Mouse (Mus musculus) hindbrain, embryonic 15.5 days (tissue): ENCODE data around the gene Isg20l2. TPM values are rescaled to one million over a fixed set of nuclear protein-coding genes. Genes with fewer than 3 reads are reported as not detected.
"Not testable (repeated sequence)": the region's sequence is repeated elsewhere in the genome, so short reads cannot be mapped to it uniquely, and the experiment has no call there.

Experiments
- ATAC-seq: fragments of 200-750 bp; cut with Nextera tagmentation; 2 replicates; pipeline ENCODE4 v1.8.0; 2017; ENCODE audit warnings: low read depth, moderate number of reproducible peaks, moderate TSS enrichment; ENCODE audit not compliant: low FRiP score
- H3K27ac ChIP-seq: fragments of 300-500 bp; sonication (generic); replicated peaks from 2 replicates; pipeline ENCODE4 v1.5.1; 2015; ENCODE audit warnings: mild to moderate bottlenecking, inconsistent platforms
- H3K27me3 ChIP-seq: fragments of 300-500 bp; sonication (generic); 2 replicates; pipeline ENCODE4 v1.6.1; 2015; ENCODE audit warnings: control low read depth, inconsistent platforms
- H3K36me3 ChIP-seq: fragments of 300-500 bp; sonication (generic); 2 replicates; pipeline ENCODE4 v1.6.1; 2015; ENCODE audit warnings: control low read depth, inconsistent platforms
- H3K4me1 ChIP-seq: fragments of 300-500 bp; sonication (generic); replicated peaks from 2 replicates; pipeline ENCODE4 v1.6.1; 2015; ENCODE audit warnings: control low read depth, inconsistent platforms
- H3K4me2 ChIP-seq: fragments of 300-500 bp; sonication (generic); 2 replicates; pipeline ENCODE4 v1.6.1; 2015; ENCODE audit warnings: moderate library complexity, mild to moderate bottlenecking, inconsistent platforms
- H3K4me3 ChIP-seq: fragments of 300-500 bp; sonication (generic); 2 replicates; pipeline ENCODE4 v1.5.1; 2015; ENCODE audit warnings: mild to moderate bottlenecking, inconsistent platforms
- H3K9ac ChIP-seq: fragments of 300-500 bp; sonication (generic); 2 replicates; pipeline ENCODE4 v1.6.1; 2015; ENCODE audit warnings: inconsistent platforms
- H3K9me3 ChIP-seq: fragments of 300-500 bp; sonication (generic); 2 replicates; pipeline ENCODE4 v1.6.1; 2016; ENCODE audit warnings: control low read depth, inconsistent platforms
- WGBS: fragments of 180-500 bp; shearing (Covaris S2); methylation state at CpG from one replicate; pipeline ENCODE4 v1.1.7; 2015; 5-methylcytosine and 5-hydroxymethylcytosine counted together
- polyA plus RNA-seq: library from polyadenylated mRNA; unstranded; fragments of >200 nt; fragmentation: Nextera tagmentation; extraction: Ambion mirVana; gene quantifications from 2 replicates; pipeline ENCODE4 v1.2.1, GENCODE M21; 2015

Isg20l2 gene
- polyA plus RNA-seq, 1 experiment from 2014 or later = 30.7 TPM

- Histone ChIP-seq H3K9me3 (no peaks in the 10 kb centered on the region), H3K4me2 (no peak overlapping the region), H3K9ac (no peak overlapping the region), H3K4me3 (no peak overlapping the region), H3K27me3 (no peaks in the 10 kb centered on the region), H3K27ac (no peak overlapping the region), H3K4me1 (no peaks in the 10 kb centered on the region), H3K36me3 (no peaks in the 10 kb centered on the region)
- 60% methylated on average over 1 of the region's 1 CpGs for WGBS
- ATAC-seq = no peak
These were observed 29.0 kb upstream of the Isg20l2 start for GRCm38 (mm10) chr3:87901036-87901624.

GRCm38 (mm10) chr3:87901959-87902358, 28.2 kb upstream of the Isg20l2 start:
- not testable (repeated sequence) for H3K9me3 ChIP-seq, H3K4me2 ChIP-seq, ATAC-seq, H3K27ac ChIP-seq, H3K9ac ChIP-seq, H3K4me3 ChIP-seq, H3K27me3 ChIP-seq, H3K4me1 ChIP-seq, H3K36me3 ChIP-seq
- WGBS = 94% methylated on average over 5 of the region's 6 CpGs

GRCm38 (mm10) chr3:87903821-87904220, 26.3 kb upstream of the Isg20l2 start:
- Histone ChIP-seq H3K9ac (no peak overlapping the region), H3K27ac (no peak overlapping the region), H3K27me3 (no peaks in the 10 kb centered on the region), H3K36me3 (no peaks in the 10 kb centered on the region), H3K4me1 (peaks cover 18% of the 10 kb centered on the region), H3K9me3 (no peaks in the 10 kb centered on the region), H3K4me2 (no peak overlapping the region), H3K4me3 (no peak overlapping the region)
- 59% methylated on average over 5 of the region's 5 CpGs for WGBS
- ATAC-seq = no peak

DNA sequence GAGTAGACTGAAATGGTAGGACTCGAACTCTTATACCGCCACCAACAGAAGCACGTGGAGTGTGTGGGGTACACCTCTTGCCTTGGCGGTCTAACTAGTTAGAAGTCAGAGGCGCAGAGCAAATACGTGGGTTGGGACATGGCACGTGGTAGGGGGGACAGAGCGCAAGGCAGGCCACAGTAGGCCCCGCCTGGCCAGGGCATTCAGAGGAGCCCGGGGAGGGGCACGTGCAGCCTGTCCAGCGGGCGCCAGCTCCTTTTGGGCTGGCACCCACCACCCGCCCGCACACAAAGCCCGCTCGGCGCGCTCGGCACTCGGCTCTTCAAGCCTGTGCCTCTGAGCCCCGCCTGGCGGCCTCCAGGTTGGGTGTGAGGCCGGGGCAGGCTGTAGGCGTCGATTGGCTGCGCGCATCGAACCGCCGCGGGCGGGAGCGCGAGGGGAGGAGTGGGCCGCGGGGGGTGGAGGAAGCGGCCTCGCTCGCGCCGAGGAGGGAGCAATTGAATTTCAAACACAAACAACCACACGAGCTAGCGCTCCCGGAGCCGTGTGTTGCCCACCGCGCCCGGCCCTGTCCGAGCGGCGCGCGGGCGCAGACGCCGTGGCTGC, 24.1 kb upstream of the Isg20l2 start, which contains the start of gene Hdgf:
Hdgf (plus strand) TSS at position 442 of the 606 bp plus-strand sequence.
- under 1% methylated on average over 57 of the region's 57 CpGs for WGBS

GRCm38 (mm10) chr3:87906601-87906980, 23.5 kb upstream of the Isg20l2 start:
- ATAC-seq = no peak
- peak overlapping the region; percentile 100 for H3K4me3 ChIP-seq
- H3K36me3 ChIP-seq = no peaks in the 10 kb centered on the region
- H3K4me2 ChIP-seq = peak overlapping the region; percentile 88
- H3K27me3 ChIP-seq = no peaks in the 10 kb centered on the region
- H3K27ac ChIP-seq = peak overlapping the region; percentile 97
- no peaks in the 10 kb centered on the region for H3K9me3 ChIP-seq
- peak overlapping the region; percentile 95 for H3K9ac ChIP-seq
- WGBS = 0% methylated on average over 28 of the region's 47 CpGs
- H3K4me1 ChIP-seq = peaks cover 42% of the 10 kb centered on the region

More for the DNA sequence above, 24.1 kb upstream of the Isg20l2 start, which contains the start of gene Hdgf:
- H3K4me3 ChIP-seq = peak within 1 kb of the TSS; percentile 100
- H3K27ac ChIP-seq = peak within 1 kb of the TSS; percentile 97
- ATAC-seq = peak; percentile 96
- H3K27me3 ChIP-seq = no peaks in the 10 kb centered on the region
- H3K4me1 ChIP-seq = peaks cover 38% of the 10 kb centered on the region
- H3K36me3 ChIP-seq = no peaks in the 10 kb centered on the region
- H3K4me2 ChIP-seq = peak within 1 kb of the TSS; percentile 88
- no peaks in the 10 kb centered on the region for H3K9me3 ChIP-seq
- H3K9ac ChIP-seq = peak within 1 kb of the TSS; percentile 95

DNA sequence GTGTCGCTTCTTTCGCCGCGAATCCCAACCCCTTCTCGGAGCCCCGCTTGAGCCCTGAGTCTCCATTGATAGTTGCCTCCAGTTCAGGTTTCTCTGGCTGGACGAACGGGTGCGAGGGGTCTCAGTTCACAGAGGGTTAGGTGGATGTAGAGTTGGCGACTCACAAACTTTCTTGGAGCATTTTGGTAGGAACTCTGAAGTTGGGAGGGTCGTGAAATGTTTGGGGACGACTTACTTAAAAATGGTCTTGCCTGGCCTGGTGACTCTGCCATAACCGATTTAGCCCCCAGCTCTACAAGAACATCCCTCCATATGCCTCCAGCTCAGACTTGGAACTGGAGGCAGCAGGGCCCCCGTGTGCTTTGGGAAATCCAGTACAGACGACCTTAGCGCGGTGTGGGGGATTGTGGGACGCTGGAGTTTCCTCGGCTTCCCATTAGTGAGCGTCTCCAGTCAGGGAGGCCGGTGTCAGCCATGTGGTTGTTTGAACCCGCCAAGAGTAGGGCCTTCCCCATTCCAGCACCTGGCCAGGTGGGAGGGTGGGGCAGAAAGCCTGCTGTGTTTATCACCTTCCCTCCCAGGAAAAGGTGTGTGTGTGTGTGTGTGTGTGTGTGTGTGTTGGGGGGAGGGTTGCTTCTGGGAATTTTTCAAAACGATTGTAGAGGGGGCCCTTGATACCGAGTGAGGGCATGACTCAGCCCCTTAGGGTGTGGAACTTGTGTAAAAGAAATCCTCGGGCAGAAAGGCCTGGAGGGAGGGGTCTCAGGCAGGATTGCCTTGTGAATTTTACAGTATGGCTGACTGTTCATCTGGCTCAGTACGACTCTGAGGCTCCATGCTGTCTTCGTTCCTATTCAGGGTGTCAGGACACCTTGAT, 22.9 kb upstream of the Isg20l2 start:
- Histone ChIP-seq H3K27me3 (no peaks in the 10 kb centered on the region), H3K4me2 (peak overlapping the region; percentile 88), H3K9me3 (no peaks in the 10 kb centered on the region), H3K4me3 (peak overlapping the region; percentile 100), H3K27ac (peak overlapping the region; percentile 97), H3K9ac (peak overlapping the region; percentile 95), H3K36me3 (no peaks in the 10 kb centered on the region), H3K4me1 (peaks cover 42% of the 10 kb centered on the region)
- WGBS = 0% methylated on average over 27 of the region's 27 CpGs
- ATAC-seq = no peak

GRCm38 (mm10) chr3:87907906-87908305, 22.2 kb upstream of the Isg20l2 start:
- H3K4me3 ChIP-seq = peak overlapping the region; percentile 100
- peaks cover 42% of the 10 kb centered on the region for H3K4me1 ChIP-seq
- H3K9me3 ChIP-seq = no peaks in the 10 kb centered on the region
- ATAC-seq = no peak
- H3K9ac ChIP-seq = peak overlapping the region; percentile 95
- WGBS = 14% methylated on average over 1 of the region's 1 CpGs
- H3K36me3 ChIP-seq = no peaks in the 10 kb centered on the region
- peak overlapping the region; percentile 88 for H3K4me2 ChIP-seq
- no peaks in the 10 kb centered on the region for H3K27me3 ChIP-seq
- H3K27ac ChIP-seq = peak overlapping the region; percentile 97; the same call in 1 of the 2 replicates

DNA sequence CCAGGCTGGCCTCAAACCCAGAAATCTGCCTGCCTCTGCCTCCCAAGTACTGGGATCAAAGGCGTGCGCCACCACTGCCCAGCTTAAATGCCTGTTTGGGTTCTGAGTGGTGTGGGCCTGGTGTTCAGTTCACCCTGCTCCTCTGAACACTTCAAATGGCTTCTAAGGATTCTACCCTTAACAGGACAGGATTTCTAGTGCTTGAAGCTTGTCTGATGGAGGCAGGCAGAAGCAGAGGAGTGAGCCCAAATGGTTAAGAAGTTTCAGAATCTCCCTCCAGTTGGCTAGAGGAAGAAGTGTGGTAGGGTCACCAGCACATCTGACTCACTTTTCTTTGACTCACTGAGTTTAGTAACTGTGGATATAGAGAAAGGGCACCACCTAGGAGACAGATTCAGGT, 20.7 kb upstream of the Isg20l2 start:
- Histone ChIP-seq H3K36me3 (peaks cover 8% of the 10 kb centered on the region), H3K27me3 (no peaks in the 10 kb centered on the region), H3K27ac (no peak overlapping the region), H3K9ac (no peak overlapping the region), H3K4me1 (peaks cover 42% of the 10 kb centered on the region), H3K4me2 (peak overlapping the region; percentile 62; the same call in 1 of the 2 replicates), H3K9me3 (no peaks in the 10 kb centered on the region), H3K4me3 (no peak overlapping the region)
- 94% methylated on average over 2 of the region's 2 CpGs for WGBS
- ATAC-seq = no peak

- Histone ChIP-seq H3K4me2 (peak overlapping the region; percentile 62), H3K36me3 (peaks cover 13% of the 10 kb centered on the region), H3K9ac (peak overlapping the region; percentile 37), H3K4me1 (peaks cover 42% of the 10 kb centered on the region), H3K27ac (peak overlapping the region; percentile 81), H3K9me3 (no peaks in the 10 kb centered on the region), H3K27me3 (no peaks in the 10 kb centered on the region), H3K4me3 (no peak overlapping the region; the same call in 1 of the 2 replicates)
- WGBS = 5% methylated on average over 4 of the region's 4 CpGs
- no peak for ATAC-seq
These were observed 20.2 kb upstream of the Isg20l2 start for GRCm38 (mm10) chr3:87909874-87910273.

GRCm38 (mm10) chr3:87910573-87911141, 19.5 kb upstream of the Isg20l2 start:
- ATAC-seq = 0 out of 2 replicates have a peak, but pooled peaks have one; percentile 9
- peaks cover 19% of the 10 kb centered on the region for H3K36me3 ChIP-seq
- WGBS = 4% methylated on average over 12 of the region's 12 CpGs
- H3K9me3 ChIP-seq = no peaks in the 10 kb centered on the region
- H3K4me1 ChIP-seq = peaks cover 42% of the 10 kb centered on the region
- H3K4me3 ChIP-seq = peak overlapping the region; percentile 39
- peak overlapping the region; percentile 37 for H3K9ac ChIP-seq
- H3K4me2 ChIP-seq = peak overlapping the region; percentile 62
- H3K27me3 ChIP-seq = no peaks in the 10 kb centered on the region
- H3K27ac ChIP-seq = peak overlapping the region; percentile 81

DNA sequence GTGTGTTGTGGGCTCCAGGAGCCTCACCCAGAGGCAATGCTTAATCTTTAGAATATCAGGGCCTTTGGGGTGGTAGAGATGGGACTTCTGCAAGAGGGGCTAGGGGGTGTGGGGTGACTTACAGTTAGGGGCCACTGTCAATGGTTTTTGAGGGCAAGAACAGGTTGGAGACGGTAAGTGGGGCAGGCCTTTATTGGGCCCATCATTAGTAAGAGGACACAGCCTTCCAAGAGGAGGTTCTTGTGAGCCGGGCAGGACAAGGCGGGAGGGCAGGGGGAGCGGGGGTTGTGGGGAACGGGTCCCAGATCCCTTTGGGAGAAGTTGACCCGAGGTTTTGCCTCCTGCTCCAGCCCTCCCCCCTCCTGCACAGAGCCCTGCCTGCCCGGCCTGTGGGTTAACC, 16.6 kb upstream of the Isg20l2 start:
- H3K27ac ChIP-seq = no peak overlapping the region
- 79% methylated on average over 7 of the region's 7 CpGs for WGBS
- peaks cover 28% of the 10 kb centered on the region for H3K4me1 ChIP-seq
- no peak overlapping the region for H3K4me2 ChIP-seq
- no peak overlapping the region for H3K9ac ChIP-seq
- H3K9me3 ChIP-seq = no peaks in the 10 kb centered on the region
- no peaks in the 10 kb centered on the region for H3K27me3 ChIP-seq
- no peak for ATAC-seq
- H3K36me3 ChIP-seq = peaks cover 37% of the 10 kb centered on the region
- H3K4me3 ChIP-seq = no peak overlapping the region
